Mouse (Mus musculus) natural killer cell, adult 2 months (primary cell): ENCODE measurements around the gene Gm4858.
"Not testable (repeated sequence)": the region's sequence is repeated elsewhere in the genome, so short reads cannot be mapped to it uniquely, and the experiment has no call there.

Experiments used
- DNase-seq, 2 experiments: peaks; one replicate each; pipeline ENCODE4 v3.0.0; 2022; ENCODE audit warnings: low spot score in 2 of 2

Gm4858 gene

DNA sequence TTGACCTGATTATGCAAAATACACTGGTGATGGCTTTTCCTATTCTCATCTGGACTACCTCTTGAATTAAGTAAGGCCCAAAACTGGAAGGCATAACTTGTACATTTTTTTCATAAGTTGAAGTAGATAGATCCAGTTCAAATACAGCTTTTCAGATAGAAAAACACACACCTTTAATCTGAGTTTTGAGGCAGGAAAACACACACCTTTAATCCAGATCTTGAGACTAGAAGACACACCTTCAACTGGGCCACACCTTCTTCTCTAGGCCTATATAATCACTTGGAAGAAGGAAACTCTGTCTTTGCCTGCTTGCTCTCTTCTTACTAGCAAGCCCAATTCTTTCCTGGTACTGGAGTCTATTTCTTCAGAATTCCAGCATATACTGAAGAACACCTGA, at the start of gene Gm4858:
Gene Gm4858 (plus strand): TSS at position 301 of the 400 bp plus-strand sequence.
- not testable (repeated sequence) for DNase-seq

DNA sequence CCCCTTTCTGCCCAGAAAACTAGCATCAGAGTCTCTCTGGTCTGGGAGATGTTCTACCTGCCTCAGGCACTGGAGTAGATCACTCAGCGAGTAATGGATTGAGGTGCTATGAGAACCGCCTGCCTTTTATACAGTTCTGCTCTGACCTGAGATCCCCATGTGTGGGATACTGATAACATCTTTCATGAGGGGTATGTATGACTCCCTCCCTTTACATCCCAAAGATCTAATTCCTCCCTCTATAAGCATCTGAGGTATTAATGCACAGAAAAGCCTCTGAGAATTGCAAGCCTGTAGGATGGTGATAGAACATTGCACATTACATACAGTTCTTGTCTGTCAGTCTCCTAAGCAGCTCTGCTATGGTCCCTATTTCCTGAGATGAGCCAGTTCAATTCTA, 49.7 kb upstream of the Gm4858 start, which contains the start of gene Lce1m:
Gene Lce1m (minus strand): TSS at position 101 of the 400 bp plus-strand sequence.
- no peak for DNase-seq

DNA sequence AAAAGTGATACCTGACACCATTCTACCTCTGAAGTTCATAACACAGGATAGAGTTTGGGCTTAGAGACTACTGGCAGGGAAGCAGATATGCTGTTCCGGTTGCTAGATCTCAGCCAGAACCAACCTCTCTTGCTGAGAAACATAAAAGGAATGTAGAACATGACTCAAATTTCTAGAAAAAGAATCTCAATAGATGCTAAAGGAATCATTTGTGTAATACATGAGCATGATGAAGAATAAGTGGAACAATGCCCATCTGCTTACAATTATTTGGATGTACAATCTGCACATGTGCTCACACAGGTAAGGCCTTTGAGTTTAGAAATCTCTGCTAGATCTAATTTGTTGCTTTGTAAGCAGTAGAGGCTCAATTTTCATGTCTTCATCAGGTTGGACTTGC, 47.5 kb upstream of the Gm4858 start:
- DNase-seq: no peak

DNA sequence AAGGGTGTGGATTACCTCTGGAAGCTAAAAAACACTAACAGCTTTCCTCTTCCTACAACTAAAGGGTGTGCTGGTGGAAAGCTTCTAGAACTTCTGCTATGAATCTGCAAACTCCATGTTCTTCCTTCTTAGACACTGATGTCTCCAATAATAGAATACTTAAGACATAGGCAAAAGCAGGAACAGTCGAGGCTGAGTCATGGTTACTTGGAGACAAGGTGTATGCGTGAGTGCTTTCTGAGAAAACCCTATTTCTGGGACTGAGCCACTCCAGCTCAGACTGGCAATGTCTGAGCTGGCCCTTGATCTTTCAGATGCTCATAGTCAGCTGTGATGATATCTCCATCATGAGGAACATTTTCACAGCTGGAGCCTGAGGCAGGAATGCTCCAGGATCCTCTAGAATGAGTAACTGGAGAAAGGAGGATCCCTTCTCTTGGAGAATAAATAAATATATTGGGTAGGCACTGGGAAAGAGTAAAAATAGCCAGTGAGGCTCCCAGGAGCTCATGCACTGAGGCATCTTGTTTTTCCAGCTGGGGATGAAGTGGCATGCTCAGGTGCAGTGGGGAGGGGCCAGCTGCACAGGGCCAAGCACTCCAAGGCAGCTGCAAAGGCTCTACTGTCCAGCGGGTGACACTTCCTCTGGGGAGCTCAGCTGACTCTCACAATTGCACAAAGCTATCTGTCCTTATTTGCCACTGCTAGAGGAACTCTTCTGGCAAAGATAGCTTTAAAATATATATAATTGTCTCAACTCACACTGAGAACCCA, 45.0 kb upstream of the Gm4858 start:
- DNase-seq: no peak

DNA sequence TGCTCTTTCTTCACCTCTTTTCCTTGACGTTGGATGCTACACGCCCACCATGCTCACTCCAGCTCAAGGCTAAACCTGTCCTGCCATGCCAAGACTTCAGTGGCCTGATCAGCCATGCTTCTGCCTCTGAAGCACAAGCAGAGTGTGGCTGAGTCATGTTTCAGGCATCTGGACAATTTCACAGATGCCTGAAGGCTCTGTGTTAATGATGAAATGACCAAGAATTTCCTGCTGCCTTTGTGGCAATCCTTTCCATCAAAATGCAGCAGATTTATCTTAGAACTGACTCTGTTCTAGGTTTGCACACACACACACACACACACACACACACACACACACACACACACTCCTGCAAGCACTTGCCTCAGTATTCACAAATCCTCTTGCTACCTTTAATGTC, 43.1 kb upstream of the Gm4858 start:
- DNase-seq: no peak

DNA sequence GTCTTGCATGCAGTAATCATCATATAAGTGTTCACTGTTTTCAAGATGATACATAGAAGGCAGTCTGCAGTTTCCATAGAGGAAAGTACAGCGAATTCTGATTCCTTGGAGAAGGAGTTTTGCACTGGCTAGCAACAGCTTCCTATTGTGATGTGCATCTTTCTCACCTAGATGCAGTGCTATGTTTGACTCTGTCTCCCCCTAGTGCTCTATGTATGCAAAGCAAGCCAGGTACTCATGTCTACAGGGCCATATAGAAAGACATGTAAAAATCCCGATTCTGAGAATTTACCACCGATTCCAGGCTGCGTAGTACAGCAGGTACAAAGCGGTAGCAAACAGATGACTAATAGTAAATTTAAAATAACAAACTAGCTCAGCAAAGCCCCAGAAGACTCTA, 37.2 kb upstream of the Gm4858 start:
- no peak for DNase-seq

DNA sequence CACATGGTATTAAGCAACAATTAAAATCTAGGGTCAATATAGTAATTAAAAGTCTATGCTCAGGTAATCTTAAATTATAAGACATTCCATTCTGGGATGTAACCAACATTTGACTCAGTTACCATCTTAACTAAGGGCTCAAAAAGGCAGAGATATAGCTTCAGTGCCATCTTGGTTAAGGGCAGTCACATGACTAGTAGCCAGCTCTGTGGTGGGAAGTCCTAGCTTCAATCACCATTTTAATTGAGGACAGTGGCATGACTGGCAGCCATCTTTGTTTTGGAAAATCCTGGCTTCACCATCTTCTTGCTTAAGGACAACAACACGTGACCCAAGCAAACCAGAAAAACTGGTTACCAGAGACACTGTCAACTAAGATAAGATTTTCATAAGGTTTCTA, 18.4 kb upstream of the Gm4858 start:
- DNase-seq: no peak

DNA sequence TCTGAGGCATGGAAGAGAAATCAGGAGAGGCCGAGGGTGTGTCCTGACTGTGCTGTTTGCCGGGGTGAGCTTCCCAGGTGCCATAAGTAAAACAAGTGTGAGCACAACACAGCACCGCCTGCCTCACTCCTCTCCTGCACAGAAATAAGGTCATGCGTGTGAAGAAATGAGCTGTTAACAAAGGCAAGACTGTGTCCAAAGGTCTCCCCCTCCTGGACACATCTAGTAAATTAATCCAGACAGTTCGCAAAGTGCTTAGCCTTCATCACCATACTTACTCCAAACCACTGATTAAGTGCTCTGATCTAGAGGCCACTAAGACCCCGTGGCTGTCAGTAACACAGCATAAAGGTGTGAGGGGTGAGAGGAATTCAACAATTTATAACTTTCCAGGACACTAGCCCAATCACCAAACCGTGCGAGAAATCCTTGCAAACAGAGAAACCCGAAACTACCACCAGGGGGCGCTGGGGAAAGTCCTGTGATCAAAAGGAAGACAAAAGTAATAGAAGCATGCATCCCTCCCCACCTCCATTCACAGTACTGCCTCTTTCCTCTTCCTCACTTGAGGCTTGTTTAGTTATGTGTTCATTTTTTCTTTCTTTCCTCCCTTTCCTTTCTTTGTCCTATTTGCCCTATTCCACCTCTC, 15.7 kb upstream of the Gm4858 start:
- no peak for DNase-seq

DNA sequence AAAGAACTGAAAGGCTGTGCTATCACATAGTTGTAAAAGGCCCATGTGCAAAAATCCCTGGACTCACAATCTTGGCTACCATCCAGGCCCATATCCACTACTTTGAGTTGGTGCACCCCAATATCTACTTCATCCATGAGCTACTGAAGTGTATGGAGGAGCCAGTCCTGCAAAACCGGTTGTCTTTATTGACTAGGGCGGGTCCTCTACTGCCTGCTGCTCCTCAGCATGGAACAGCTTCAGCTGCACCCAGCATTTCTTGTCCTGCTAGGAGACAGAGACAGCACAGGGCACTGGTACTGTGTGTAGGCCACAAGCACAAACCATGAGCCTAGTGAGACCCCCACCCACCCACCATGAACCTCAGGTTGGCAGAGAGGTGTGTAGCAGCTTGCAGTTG, 18.0 kb downstream of the Gm4858 start:
- DNase-seq: no peak

DNA sequence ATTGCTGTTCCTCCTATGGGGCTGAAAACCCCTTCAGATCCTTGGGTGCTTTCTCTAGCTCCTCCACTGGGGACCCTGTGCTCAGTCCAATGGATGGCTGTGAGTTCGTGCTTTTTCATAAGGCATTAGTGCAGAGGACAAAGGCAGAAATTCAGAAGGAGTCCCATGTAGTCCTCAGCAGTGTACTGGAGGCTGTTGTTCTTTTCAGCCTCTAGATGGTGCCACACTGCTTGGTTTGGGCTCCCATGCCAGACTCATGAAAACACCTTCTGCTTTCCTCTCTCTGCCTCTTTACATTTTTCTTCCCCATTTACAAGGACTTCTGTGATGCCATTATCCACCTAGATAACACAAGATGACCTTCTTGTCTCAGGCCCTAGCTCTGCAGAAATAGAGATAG, 25.0 kb downstream of the Gm4858 start:
- DNase-seq: not testable (repeated sequence)

DNA sequence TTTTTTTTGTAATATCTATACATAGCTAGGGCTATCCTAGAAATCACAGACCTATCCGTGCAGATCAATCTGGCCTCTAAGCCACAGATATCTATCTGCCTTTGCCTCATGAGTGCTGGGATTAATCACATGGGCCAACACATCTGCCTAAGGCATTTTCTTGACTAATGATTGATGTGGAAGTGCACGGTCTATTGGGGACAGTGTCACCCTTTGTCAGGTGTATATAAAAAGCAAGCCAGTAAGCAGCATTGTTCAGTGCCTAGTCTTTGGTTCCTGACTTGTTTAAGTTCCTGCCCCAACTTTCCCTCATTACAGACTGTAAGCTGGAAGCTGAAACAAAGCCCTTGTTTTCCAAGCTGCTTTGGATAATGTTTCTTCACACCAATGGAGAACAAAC, 27.8 kb downstream of the Gm4858 start:
- no peak for DNase-seq

DNA sequence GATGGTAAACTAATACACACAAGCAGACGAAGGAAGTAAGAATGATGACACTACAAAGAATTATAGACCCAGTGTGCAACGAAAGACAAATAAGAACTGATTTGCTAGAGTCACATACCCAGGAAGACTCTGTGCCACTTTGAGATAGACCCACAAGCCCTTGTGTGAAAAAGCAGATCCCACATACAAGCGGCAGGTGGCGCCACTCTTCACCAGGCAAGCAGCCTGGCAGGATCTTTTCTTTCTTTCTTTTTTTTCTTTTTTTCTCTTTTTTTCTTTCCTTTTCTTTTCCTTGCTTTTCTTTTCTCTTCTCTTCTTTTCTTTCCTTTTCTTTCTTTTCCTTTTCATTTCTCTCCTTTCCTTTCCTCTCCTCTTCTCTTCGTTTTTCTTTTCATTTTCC, 43.0 kb downstream of the Gm4858 start:
- DNase-seq: no peak

DNA sequence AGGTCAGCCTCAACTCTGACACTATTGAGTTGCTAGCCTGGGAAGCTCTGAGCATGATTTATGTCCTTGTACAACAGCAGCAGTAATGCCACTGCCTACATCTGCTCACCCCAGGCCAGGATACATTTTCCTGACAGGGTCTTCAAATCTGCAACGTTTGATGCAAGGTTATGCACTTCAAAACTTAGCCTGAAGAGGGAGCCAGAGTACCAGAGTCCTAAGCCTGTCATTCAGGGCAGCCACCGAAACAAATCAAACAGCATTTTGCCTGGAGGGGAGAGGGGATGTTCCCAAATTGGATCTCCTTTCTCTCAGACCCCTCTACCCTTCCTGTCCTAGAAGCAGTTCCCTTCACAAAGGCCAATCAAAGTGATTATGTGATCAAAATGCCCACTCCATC, 45.9 kb downstream of the Gm4858 start:
- DNase-seq: no peak

DNA sequence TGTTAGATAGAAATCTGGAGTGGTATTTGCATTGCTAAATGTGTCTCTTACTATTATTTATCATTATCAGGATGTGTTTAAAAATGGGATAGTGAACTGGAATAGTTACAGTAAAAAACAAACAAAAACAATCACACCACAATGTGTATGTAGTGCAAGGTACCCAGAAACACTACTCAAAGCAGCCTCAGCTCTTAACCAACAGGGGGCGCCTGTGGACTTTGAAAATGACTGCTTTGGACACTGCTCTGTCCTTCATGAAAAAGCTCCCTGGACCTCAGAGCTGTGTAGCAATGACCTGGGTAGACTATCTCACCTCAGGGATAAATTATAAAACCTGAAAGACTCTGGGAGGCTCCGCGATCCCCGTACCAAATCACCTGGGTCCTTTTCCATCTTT, 50.5 kb downstream of the Gm4858 start:
- DNase-seq: no peak
